Mouse (Mus musculus): ENCODE data around the gene Tmem253.
A peak's percentile ranks its signal among the peaks of the same experiment; 100 is the strongest.
"Not testable (repeated sequence)": the region's sequence is repeated elsewhere in the genome, so short reads cannot be mapped to it uniquely, and the experiment has no call there.

Tmem253 gene

GRCm38 (mm10) chr14:52021568-52022212 is 6.2 kb downstream of the Tmem253 start:
- no peak for DNase-seq (ENCODE audit: low spot score in 2 of 2)

GRCm38 (mm10) chr14:52022244-52022708 is 6.8 kb downstream of the Tmem253 start:
- no peak for DNase-seq (ENCODE audit: low spot score in 2 of 2)

GRCm38 (mm10) chr14:52022709-52023459 is 7.4 kb downstream of the Tmem253 start:
- DNase-seq (ENCODE audit: low spot score in 2 of 2), result peak; percentile 87 to 89

- no peak for DNase-seq (ENCODE audit: low spot score in 2 of 2)
Observed at GRCm38 (mm10) chr14:52024133-52024532, 8.7 kb downstream of the Tmem253 start.

- no peak for DNase-seq (ENCODE audit: low spot score in 2 of 2)
Observed at GRCm38 (mm10) chr14:52026342-52026741, 10.9 kb downstream of the Tmem253 start.

- no peak for DNase-seq (ENCODE audit: low spot score in 2 of 2)
Observed at GRCm38 (mm10) chr14:52035926-52036325, 20.5 kb downstream of the Tmem253 start.

- DNase-seq (ENCODE audit: low spot score in 2 of 2), result no peak
Observed at GRCm38 (mm10) chr14:52039332-52039731, 23.9 kb downstream of the Tmem253 start.

GRCm38 (mm10) chr14:52042359-52042758 is 26.9 kb downstream of the Tmem253 start, which contains the start of gene Olfr221:
TSS of gene Olfr221 (minus strand) at chr14:52042459.
- DNase-seq (ENCODE audit: low spot score in 2 of 2), result not testable (repeated sequence)

- DNase-seq (ENCODE audit: low spot score in 2 of 2), result peak in 1 of 2 experiments; percentile 13
Observed at GRCm38 (mm10) chr14:52043446-52043845, 28.0 kb downstream of the Tmem253 start.

- DNase-seq (ENCODE audit: low spot score in 2 of 2), result no peak
Observed at GRCm38 (mm10) chr14:52044901-52045678, 29.6 kb downstream of the Tmem253 start.

- DNase-seq (ENCODE audit: low spot score in 2 of 2), result peak in 1 of 2 experiments; percentile 12
Observed at GRCm38 (mm10) chr14:52045966-52046565, 30.6 kb downstream of the Tmem253 start.

GRCm38 (mm10) chr14:52052720-52053119 is 37.3 kb downstream of the Tmem253 start:
- DNase-seq (ENCODE audit: low spot score in 2 of 2), result not testable (repeated sequence)

- DNase-seq (ENCODE audit: low spot score in 2 of 2), result no peak
Observed at GRCm38 (mm10) chr14:52059982-52060381, 44.5 kb downstream of the Tmem253 start.

GRCm38 (mm10) chr14:52060800-52061199 is 45.3 kb downstream of the Tmem253 start:
- DNase-seq (ENCODE audit: low spot score in 2 of 2), result peak in 1 of 2 experiments; percentile 13

- DNase-seq (ENCODE audit: low spot score in 2 of 2), result no peak
Observed at GRCm38 (mm10) chr14:52061798-52062197, 46.3 kb downstream of the Tmem253 start.

GRCm38 (mm10) chr14:52066135-52066534 is 50.7 kb downstream of the Tmem253 start:
- DNase-seq (ENCODE audit: low spot score in 2 of 2), result no peak
